Mouse (Mus musculus) liver, embryonic 14.5 days (tissue): ENCODE data around the gene Ccdc63.

ENCODE experiments used
- CTCF ChIP-seq: IDR thresholded peaks from 2 replicates; pipeline ENCODE4 v1.5.1; 2016; ENCODE audit warnings: antibody characterized with exemption, low read depth, control low read depth
- EP300 ChIP-seq: IDR thresholded peaks from 2 replicates; pipeline ENCODE4 v1.6.1; 2016; ENCODE audit warnings: antibody characterized with exemption, low read depth

DNA sequence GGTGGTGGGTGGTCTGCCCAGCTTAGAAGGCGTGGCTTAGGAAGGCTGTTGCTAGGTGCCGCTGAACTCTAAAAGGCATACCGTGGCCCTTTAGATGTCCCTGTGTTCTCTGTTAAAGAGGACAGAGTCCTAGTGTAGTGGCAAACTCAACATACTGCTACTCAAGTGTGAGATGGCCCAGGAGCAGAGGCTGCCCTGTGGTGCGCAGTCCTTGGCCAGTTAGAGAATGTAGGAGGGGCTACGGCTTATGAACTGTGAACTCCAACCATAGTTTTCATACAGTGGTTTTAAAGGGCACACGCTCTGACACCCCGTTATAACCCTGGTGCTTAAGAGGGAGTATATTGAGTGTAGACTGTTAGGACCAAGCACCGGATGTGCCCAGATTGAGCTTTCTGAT is 30.4 kb upstream of the Ccdc63 start:
- TF ChIP-seq CTCF = no peak
- TF ChIP-seq EP300 = no peak
